Mouse (Mus musculus) thymus, adult 18-20 months (tissue): ENCODE measurements around the gene Map2k5.

Experiments used
- DNase-seq, 2 experiments: peaks; one replicate each; pipeline ENCODE4 v3.0.0; 2022; ENCODE audit warnings: mixed read lengths in 2 of 2

Map2k5 gene

GRCm38 (mm10) chr9:63250841-63251626 lies 126.7 kb downstream of the Map2k5 start:
- no peak for DNase-seq

GRCm38 (mm10) chr9:63248095-63248787 lies 129.5 kb downstream of the Map2k5 start:
- DNase-seq = no peak

- no peak for DNase-seq
Observed at GRCm38 (mm10) chr9:63246568-63247169, 131.0 kb downstream of the Map2k5 start.

GRCm38 (mm10) chr9:63241961-63242360 lies 135.7 kb downstream of the Map2k5 start:
- DNase-seq = no peak

- no peak for DNase-seq
Observed at GRCm38 (mm10) chr9:63241241-63241640, 136.5 kb downstream of the Map2k5 start.

GRCm38 (mm10) chr9:63234356-63234755 lies 143.3 kb downstream of the Map2k5 start:
- DNase-seq = no peak

GRCm38 (mm10) chr9:63230289-63230688 lies 147.4 kb downstream of the Map2k5 start:
- no peak for DNase-seq

- DNase-seq = no peak
Observed at GRCm38 (mm10) chr9:63229124-63229523, 148.6 kb downstream of the Map2k5 start.

- no peak for DNase-seq
Observed at GRCm38 (mm10) chr9:63222161-63222560, 155.5 kb downstream of the Map2k5 start.

- no peak for DNase-seq
Observed at GRCm38 (mm10) chr9:63219851-63220250, 157.9 kb downstream of the Map2k5 start.

- no peak for DNase-seq
Observed at GRCm38 (mm10) chr9:63215031-63215430, 162.7 kb downstream of the Map2k5 start.

GRCm38 (mm10) chr9:63206769-63207276 lies 170.9 kb downstream of the Map2k5 start:
- no peak for DNase-seq

- no peak for DNase-seq
Observed at GRCm38 (mm10) chr9:63203461-63203860, 174.2 kb downstream of the Map2k5 start.

GRCm38 (mm10) chr9:63201376-63202323 lies 176.1 kb downstream of the Map2k5 start:
- DNase-seq = no peak

- DNase-seq = no peak
Observed at GRCm38 (mm10) chr9:63197252-63197651, 180.4 kb downstream of the Map2k5 start.

GRCm38 (mm10) chr9:63196114-63196682 lies 181.5 kb downstream of the Map2k5 start:
- no peak for DNase-seq

- DNase-seq = no peak
Observed at GRCm38 (mm10) chr9:63195523-63195922, 182.2 kb downstream of the Map2k5 start.

- DNase-seq = no peak
Observed at GRCm38 (mm10) chr9:63194791-63195190, 182.9 kb downstream of the Map2k5 start.

GRCm38 (mm10) chr9:63192809-63193208 lies 184.9 kb downstream of the Map2k5 start:
- DNase-seq = no peak

GRCm38 (mm10) chr9:63187310-63187709 lies 190.4 kb downstream of the Map2k5 start:
- no peak for DNase-seq

GRCm38 (mm10) chr9:63185249-63185648 lies 192.5 kb downstream of the Map2k5 start:
- no peak for DNase-seq

- DNase-seq = no peak
Observed at GRCm38 (mm10) chr9:63183864-63184263, 193.8 kb downstream of the Map2k5 start.
